Mouse (Mus musculus): Measurements from ENCODE around the gene Sh3bp5l. TPM values are rescaled to one million over a fixed set of nuclear protein-coding genes. Genes with fewer than 3 reads are reported as not detected.
A peak's percentile ranks its signal among the peaks of the same experiment; 100 is the strongest.
"Not testable (repeated sequence)": the region's sequence is repeated elsewhere in the genome, so short reads cannot be mapped to it uniquely, and the experiment has no call there.

The Sh3bp5l gene
- polyA plus RNA-seq, 1 experiment from 2014 or later, result 51.0 TPM

- H3K9ac ChIP-seq (replicated peaks); H3K27ac ChIP-seq (replicated peaks); ATAC-seq (ENCODE audit: low FRiP score, low read depth); H3K9me3 ChIP-seq; H3K4me3 ChIP-seq; H3K36me3 ChIP-seq; H3K27me3 ChIP-seq; H3K4me2 ChIP-seq (replicated peaks): not testable (repeated sequence)
- peaks cover 21% of the 10 kb centered on the region for H3K4me1 ChIP-seq
- WGBS, result 95% methylated on average over 8 of the region's 8 CpGs
These were observed 25.2 kb upstream of the Sh3bp5l start for GRCm38 (mm10) chr11:58305299-58305698.

GRCm38 (mm10) chr11:58306860-58307308, 23.6 kb upstream of the Sh3bp5l start, which contains the start of gene Zfp692:
TSS of gene Zfp692 (plus strand) at chr11:58307069.
- peaks cover 7% of the 10 kb centered on the region; the same call in 1 of the 2 replicates for H3K27me3 ChIP-seq
- H3K4me2 ChIP-seq (replicated peaks), result peak within 1 kb of the TSS; percentile 87
- ATAC-seq (ENCODE audit: low FRiP score, low read depth), result peak; percentile 77
- peaks cover 8% of the 10 kb centered on the region; the same call in 1 of the 2 replicates for H3K36me3 ChIP-seq
- 0% methylated on average over 34 of the region's 34 CpGs for WGBS
- no peaks in the 10 kb centered on the region for H3K9me3 ChIP-seq
- H3K4me3 ChIP-seq, result peak within 1 kb of the TSS; percentile 55
- peak within 1 kb of the TSS; percentile 72 for H3K9ac ChIP-seq (replicated peaks)
- H3K4me1 ChIP-seq, result peaks cover 21% of the 10 kb centered on the region
- peak within 1 kb of the TSS; percentile 46; the same call in 1 of the 2 replicates for H3K27ac ChIP-seq (replicated peaks)

GRCm38 (mm10) chr11:58307411-58308080, 23.0 kb upstream of the Sh3bp5l start:
- Histone ChIP-seq H3K4me1 (peaks cover 21% of the 10 kb centered on the region), H3K4me3 (peak overlapping the region; percentile 55), H3K4me2 (replicated peaks) (peak overlapping the region; percentile 87), H3K27ac (replicated peaks) (peak overlapping the region; percentile 46; the same call in 1 of the 2 replicates), H3K27me3 (peaks cover 7% of the 10 kb centered on the region; the same call in 1 of the 2 replicates), H3K9ac (replicated peaks) (peak overlapping the region; percentile 72), H3K9me3 (no peaks in the 10 kb centered on the region), H3K36me3 (peaks cover 8% of the 10 kb centered on the region; the same call in 1 of the 2 replicates)
- under 1% methylated on average over 42 of the region's 42 CpGs for WGBS
- ATAC-seq (ENCODE audit: low FRiP score, low read depth), result peak; percentile 41

- Histone ChIP-seq H3K9ac (replicated peaks) (no peak overlapping the region), H3K27ac (replicated peaks) (no peak overlapping the region), H3K36me3 (peaks cover 8% of the 10 kb centered on the region; the same call in 1 of the 2 replicates), H3K4me3 (no peak overlapping the region), H3K27me3 (peaks cover 7% of the 10 kb centered on the region; the same call in 1 of the 2 replicates), H3K9me3 (no peaks in the 10 kb centered on the region), H3K4me2 (replicated peaks) (no peak overlapping the region), H3K4me1 (peaks cover 18% of the 10 kb centered on the region)
- 94% methylated on average over 9 of the region's 9 CpGs for WGBS
- ATAC-seq (ENCODE audit: low FRiP score, low read depth), result no peak
These were observed 21.9 kb upstream of the Sh3bp5l start for GRCm38 (mm10) chr11:58308661-58309060.

- WGBS, result 88% methylated on average over 6 of the region's 6 CpGs
- Histone ChIP-seq H3K9ac (replicated peaks) (no peak overlapping the region), H3K9me3 (no peaks in the 10 kb centered on the region), H3K27ac (replicated peaks) (no peak overlapping the region), H3K4me2 (replicated peaks) (no peak overlapping the region), H3K36me3 (peaks cover 36% of the 10 kb centered on the region), H3K4me1 (no peaks in the 10 kb centered on the region), H3K4me3 (no peak overlapping the region), H3K27me3 (peaks cover 4% of the 10 kb centered on the region; the same call in 1 of the 2 replicates)
- ATAC-seq (ENCODE audit: low FRiP score, low read depth), result no peak
These were observed 16.5 kb upstream of the Sh3bp5l start for GRCm38 (mm10) chr11:58314069-58314468.

GRCm38 (mm10) chr11:58315536-58316168, 14.9 kb upstream of the Sh3bp5l start:
- H3K9me3 ChIP-seq, result no peaks in the 10 kb centered on the region
- 92% methylated on average over 5 of the region's 5 CpGs for WGBS
- H3K36me3 ChIP-seq, result peaks cover 39% of the 10 kb centered on the region
- H3K27me3 ChIP-seq, result peaks cover 4% of the 10 kb centered on the region; the same call in 1 of the 2 replicates
- H3K4me2 ChIP-seq (replicated peaks), result no peak overlapping the region
- no peaks in the 10 kb centered on the region for H3K4me1 ChIP-seq
- no peak for ATAC-seq (ENCODE audit: low FRiP score, low read depth)
- H3K9ac ChIP-seq (replicated peaks), result no peak overlapping the region
- H3K4me3 ChIP-seq, result no peak overlapping the region
- H3K27ac ChIP-seq (replicated peaks), result no peak overlapping the region

- Histone ChIP-seq H3K4me3 (no peak overlapping the region), H3K9me3 (no peaks in the 10 kb centered on the region), H3K27ac (replicated peaks) (no peak overlapping the region), H3K4me2 (replicated peaks) (no peak overlapping the region), H3K9ac (replicated peaks) (no peak overlapping the region), H3K27me3 (peaks cover 4% of the 10 kb centered on the region; the same call in 1 of the 2 replicates), H3K4me1 (no peaks in the 10 kb centered on the region), H3K36me3 (peaks cover 35% of the 10 kb centered on the region)
- 87% methylated on average over 17 of the region's 17 CpGs for WGBS
- no peak for ATAC-seq (ENCODE audit: low FRiP score, low read depth)
These were observed 14.2 kb upstream of the Sh3bp5l start for GRCm38 (mm10) chr11:58316344-58316743.

- H3K4me2 ChIP-seq (replicated peaks), result no peak overlapping the region
- no peak overlapping the region for H3K4me3 ChIP-seq
- no peak overlapping the region for H3K9ac ChIP-seq (replicated peaks)
- no peaks in the 10 kb centered on the region for H3K9me3 ChIP-seq
- peaks cover 30% of the 10 kb centered on the region for H3K36me3 ChIP-seq
- WGBS, result 68% methylated on average over 28 of the region's 28 CpGs
- H3K27me3 ChIP-seq, result peaks cover 4% of the 10 kb centered on the region; the same call in 1 of the 2 replicates
- ATAC-seq (ENCODE audit: low FRiP score, low read depth), result 0 out of 2 replicates have a peak, but pooled peaks have one; percentile 12
- peaks cover 3% of the 10 kb centered on the region; the same call in 1 of the 2 replicates for H3K4me1 ChIP-seq
- no peak overlapping the region for H3K27ac ChIP-seq (replicated peaks)
These were observed 13.6 kb upstream of the Sh3bp5l start for GRCm38 (mm10) chr11:58316768-58317390.

GRCm38 (mm10) chr11:58322824-58323569, 7.5 kb upstream of the Sh3bp5l start:
- H3K9me3 ChIP-seq, result no peaks in the 10 kb centered on the region
- WGBS, result 1% methylated on average over 63 of the region's 63 CpGs
- peak overlapping the region; percentile 87 for H3K4me2 ChIP-seq (replicated peaks)
- peak overlapping the region; percentile 96 for H3K27ac ChIP-seq (replicated peaks)
- peak overlapping the region; percentile 87 for H3K9ac ChIP-seq (replicated peaks)
- H3K4me1 ChIP-seq, result peaks cover 18% of the 10 kb centered on the region
- peak overlapping the region; percentile 79 for H3K4me3 ChIP-seq
- no peaks in the 10 kb centered on the region for H3K27me3 ChIP-seq
- peak; percentile 99 for ATAC-seq (ENCODE audit: low FRiP score, low read depth)
- H3K36me3 ChIP-seq, result peaks cover 23% of the 10 kb centered on the region

- peak overlapping the region; percentile 96 for H3K27ac ChIP-seq (replicated peaks)
- H3K4me1 ChIP-seq, result peaks cover 18% of the 10 kb centered on the region
- peak overlapping the region; percentile 87 for H3K4me2 ChIP-seq (replicated peaks)
- peak overlapping the region; percentile 79 for H3K4me3 ChIP-seq
- no peak; the same call in 1 of the 2 replicates for ATAC-seq (ENCODE audit: low FRiP score, low read depth)
- peak overlapping the region; percentile 87 for H3K9ac ChIP-seq (replicated peaks)
- peaks cover 20% of the 10 kb centered on the region for H3K36me3 ChIP-seq
- no peaks in the 10 kb centered on the region for H3K9me3 ChIP-seq
- 16% methylated on average over 24 of the region's 24 CpGs for WGBS
- H3K27me3 ChIP-seq, result no peaks in the 10 kb centered on the region
These were observed 6.8 kb upstream of the Sh3bp5l start for GRCm38 (mm10) chr11:58323570-58324340.

All from midbrain, embryonic 12.5 days (tissue).